Mouse (Mus musculus) brown adipose tissue, adult 24 weeks (tissue): ENCODE measurements around the gene Mog. TPM values are rescaled to one million over a fixed set of nuclear protein-coding genes. Genes with fewer than 3 reads are reported as not detected.
"Not testable (repeated sequence)": the region's sequence is repeated elsewhere in the genome, so short reads cannot be mapped to it uniquely, and the experiment has no call there.

Source experiments
- H3K27ac ChIP-seq: fragments of 200-500 bp; replicated peaks from 2 replicates; pipeline ENCODE4 v1.5.1; 2012; ENCODE audit warnings: low read depth, mild to moderate bottlenecking, low read length
- H3K4me1 ChIP-seq: fragments of 200-500 bp; 2 replicates; pipeline ENCODE4 v1.6.1; 2012; ENCODE audit warnings: low read length, mixed read lengths; ENCODE audit not compliant: control insufficient read depth, insufficient read depth, insufficient read length
- H3K4me3 ChIP-seq: fragments of 200-500 bp; 2 replicates; pipeline ENCODE4 v1.5.1; 2012; ENCODE audit warnings: low read depth, mild to moderate bottlenecking, low read length, moderate library complexity; ENCODE audit not compliant: insufficient read depth
- polyA plus RNA-seq: library from polyadenylated mRNA; stranded (reverse); fragments of >200 nt; gene quantifications from 2 replicates; pipeline ENCODE4 v1.2.4, GENCODE M21; 2012; ENCODE audit not compliant: missing spikeins, insufficient read depth, insufficient read length

The Mog gene
- polyA plus RNA-seq, 1 experiment: not detected

GRCm38 (mm10) chr17:36992336-36993104, 30.7 kb downstream of the Mog start:
- H3K4me3 ChIP-seq: no peak overlapping the region

GRCm38 (mm10) chr17:36990630-36991029, 32.6 kb downstream of the Mog start:
- H3K4me1 ChIP-seq, H3K27ac ChIP-seq, H3K4me3 ChIP-seq: not testable (repeated sequence)

More at GRCm38 (mm10) chr17:36992336-36993104, 30.7 kb downstream of the Mog start:
- H3K4me1 ChIP-seq: no peaks in the 10 kb centered on the region
- no peak overlapping the region for H3K27ac ChIP-seq

GRCm38 (mm10) chr17:36989437-36989836, 33.8 kb downstream of the Mog start, which contains the start of gene H2-M5:
H2-M5 (minus strand) TSS chr17:36989537.
- Histone ChIP-seq H3K4me3 (no peak within 1 kb of the TSS), H3K27ac (no peak within 1 kb of the TSS), H3K4me1 (no peaks in the 10 kb centered on the region)

- no peak overlapping the region for H3K4me3 ChIP-seq
- H3K27ac ChIP-seq: no peak overlapping the region
- H3K4me1 ChIP-seq: no peaks in the 10 kb centered on the region
Measured at GRCm38 (mm10) chr17:36988475-36988874, 34.7 kb downstream of the Mog start.

GRCm38 (mm10) chr17:36982253-36983155, 40.7 kb downstream of the Mog start:
- Histone ChIP-seq H3K4me3 (no peak overlapping the region), H3K4me1 (no peaks in the 10 kb centered on the region), H3K27ac (no peak overlapping the region)

- no peak overlapping the region for H3K27ac ChIP-seq
- no peaks in the 10 kb centered on the region for H3K4me1 ChIP-seq
- H3K4me3 ChIP-seq: no peak overlapping the region
Measured at GRCm38 (mm10) chr17:36981845-36982244, 41.4 kb downstream of the Mog start.

- Histone ChIP-seq H3K4me1 (no peaks in the 10 kb centered on the region), H3K27ac (no peak within 1 kb of the TSS), H3K4me3 (no peak within 1 kb of the TSS)
Measured at GRCm38 (mm10) chr17:36981221-36981813, 41.9 kb downstream of the Mog start, which contains the start of gene 2410137M14Rik. 2410137M14Rik (minus strand) TSS chr17:36981237.

- H3K4me1 ChIP-seq: no peaks in the 10 kb centered on the region
- H3K4me3 ChIP-seq: no peak overlapping the region
- H3K27ac ChIP-seq: no peak overlapping the region
Measured at GRCm38 (mm10) chr17:36973271-36973787, 49.9 kb downstream of the Mog start.

- H3K4me1 ChIP-seq: no peaks in the 10 kb centered on the region
- no peak overlapping the region for H3K27ac ChIP-seq
Measured at GRCm38 (mm10) chr17:36972791-36973190, 50.4 kb downstream of the Mog start.

GRCm38 (mm10) chr17:36971172-36971850, 51.9 kb downstream of the Mog start:
- H3K4me1 ChIP-seq: no peaks in the 10 kb centered on the region
- H3K4me3 ChIP-seq: no peak overlapping the region
- no peak overlapping the region for H3K27ac ChIP-seq

More at GRCm38 (mm10) chr17:36972791-36973190, 50.4 kb downstream of the Mog start:
- no peak overlapping the region for H3K4me3 ChIP-seq

- Histone ChIP-seq H3K4me1 (no peaks in the 10 kb centered on the region), H3K4me3 (no peak overlapping the region), H3K27ac (no peak overlapping the region)
Measured at GRCm38 (mm10) chr17:36970316-36970890, 52.8 kb downstream of the Mog start.

- H3K27ac ChIP-seq: no peak overlapping the region
- H3K4me1 ChIP-seq: no peaks in the 10 kb centered on the region
- H3K4me3 ChIP-seq: no peak overlapping the region
Measured at GRCm38 (mm10) chr17:36966875-36967274, 56.3 kb downstream of the Mog start.

- no peak overlapping the region for H3K27ac ChIP-seq
- H3K4me1 ChIP-seq: peaks cover 6% of the 10 kb centered on the region; the same call in 1 of the 2 replicates
- no peak overlapping the region for H3K4me3 ChIP-seq
Measured at GRCm38 (mm10) chr17:36961125-36961524, 62.1 kb downstream of the Mog start.
